Mouse (Mus musculus) lung, adult 2 months (tissue): ENCODE measurements around the gene Grem1.

ENCODE experiments used
- CTCF ChIP-seq: fragments of 200-500 bp; IDR thresholded peaks from 2 replicates; pipeline ENCODE4 v1.5.1; 2011; ENCODE audit warnings: mild to moderate bottlenecking, low read length, control low read depth; ENCODE audit not compliant: insufficient read depth
- POLR2A ChIP-seq: fragments of 200-500 bp; IDR thresholded peaks from 2 replicates; pipeline ENCODE4 v1.6.1; 2011; ENCODE audit warnings: low read depth, mild to moderate bottlenecking, control low read depth, low read length, borderline replicate concordance; ENCODE audit errors: extremely low read depth

DNA sequence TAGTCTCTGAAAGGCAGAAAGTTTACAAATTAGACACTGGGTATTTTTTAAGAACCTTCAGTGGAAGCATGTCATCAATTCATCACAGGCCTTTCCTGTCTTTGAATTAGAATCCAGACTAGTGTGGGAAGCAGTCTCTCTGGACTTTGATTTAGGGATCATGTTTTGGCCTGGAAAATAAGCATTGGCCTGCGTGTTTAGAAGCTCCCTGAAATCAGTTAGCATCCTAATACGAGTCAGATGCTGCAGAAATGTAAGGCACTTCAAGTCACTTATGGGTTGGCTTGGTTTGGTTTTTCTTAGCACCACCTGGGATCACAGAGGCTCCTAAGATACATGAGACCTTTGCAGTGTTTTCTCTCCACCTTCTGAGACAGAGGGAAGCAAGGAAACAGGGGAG lies 43.6 kb downstream of the Grem1 start:
- TF ChIP-seq CTCF, result no peak
- TF ChIP-seq POLR2A, result no peak
